Mouse (Mus musculus): ENCODE data around the gene Ajap1. TPM values are rescaled to one million over a fixed set of nuclear protein-coding genes. Genes with fewer than 3 reads are reported as not detected.

The Ajap1 gene
- polyA plus RNA-seq, 1 experiment from 2014 or later, result 0.65 TPM

- DNase-seq (ENCODE audit: low spot score) (no peak), ATAC-seq (ENCODE audit: low read depth) (no peak)
- H3K36me3 ChIP-seq (ENCODE audit: control insufficient read depth, insufficient read depth, low read length), result no peaks in the 10 kb centered on the region
- WGBS, result 59% methylated on average over 9 of the region's 9 CpGs
- H3K27ac ChIP-seq (replicated peaks; ENCODE audit: low read depth, low read length), result no peak overlapping the region
- H3K27me3 ChIP-seq (replicated peaks; ENCODE audit: control insufficient read depth, insufficient read depth, low read length), result no peaks in the 10 kb centered on the region; the same call in 1 of the 2 replicates
- no peak overlapping the region for H3K4me2 ChIP-seq (ENCODE audit: low read depth, low read length)
- H3K4me1 ChIP-seq (ENCODE audit: control insufficient read depth, insufficient read depth, low read length), result no peaks in the 10 kb centered on the region
- H3K4me3 ChIP-seq (ENCODE audit: low read depth, low read length), result no peak overlapping the region
- H3K9me3 ChIP-seq (ENCODE audit: control insufficient read depth, low read length), result no peaks in the 10 kb centered on the region
- H3K9ac ChIP-seq (ENCODE audit: low read depth, low read length), result no peak overlapping the region
Observed at GRCm38 (mm10) chr4:153492444-153492843, 9.8 kb upstream of the Ajap1 start.

GRCm38 (mm10) chr4:153489116-153489515 is 6.5 kb upstream of the Ajap1 start:
- Histone ChIP-seq H3K4me1 (ENCODE audit: control insufficient read depth, insufficient read depth, low read length) (no peaks in the 10 kb centered on the region), H3K4me2 (ENCODE audit: low read depth, low read length) (no peak overlapping the region), H3K9ac (ENCODE audit: low read depth, low read length) (no peak overlapping the region), H3K9me3 (ENCODE audit: control insufficient read depth, low read length) (no peaks in the 10 kb centered on the region), H3K36me3 (ENCODE audit: control insufficient read depth, insufficient read depth, low read length) (no peaks in the 10 kb centered on the region), H3K27me3 (replicated peaks; ENCODE audit: control insufficient read depth, insufficient read depth, low read length) (peaks cover 8% of the 10 kb centered on the region), H3K4me3 (ENCODE audit: low read depth, low read length) (no peak overlapping the region), H3K27ac (replicated peaks; ENCODE audit: low read depth, low read length) (no peak overlapping the region)
- no peak for DNase-seq (ENCODE audit: low spot score)
- no peak for ATAC-seq (ENCODE audit: low read depth)
- WGBS, result 70% methylated on average over 8 of the region's 8 CpGs

GRCm38 (mm10) chr4:153485913-153486312 is 3.3 kb upstream of the Ajap1 start:
- no peak overlapping the region for H3K9ac ChIP-seq (ENCODE audit: low read depth, low read length)
- 45% methylated on average over 4 of the region's 4 CpGs for WGBS
- peaks cover 11% of the 10 kb centered on the region; the same call in 1 of the 2 replicates for H3K4me1 ChIP-seq (ENCODE audit: control insufficient read depth, insufficient read depth, low read length)
- H3K4me2 ChIP-seq (ENCODE audit: low read depth, low read length), result no peak overlapping the region
- ATAC-seq (ENCODE audit: low read depth), result no peak
- H3K36me3 ChIP-seq (ENCODE audit: control insufficient read depth, insufficient read depth, low read length), result no peaks in the 10 kb centered on the region
- H3K27ac ChIP-seq (replicated peaks; ENCODE audit: low read depth, low read length), result no peak overlapping the region
- H3K27me3 ChIP-seq (replicated peaks; ENCODE audit: control insufficient read depth, insufficient read depth, low read length), result peaks cover 38% of the 10 kb centered on the region
- no peak overlapping the region for H3K4me3 ChIP-seq (ENCODE audit: low read depth, low read length)
- no peaks in the 10 kb centered on the region for H3K9me3 ChIP-seq (ENCODE audit: control insufficient read depth, low read length)
- DNase-seq (ENCODE audit: low spot score), result no peak

- 0% methylated on average over 7 of the region's 7 CpGs for WGBS
- H3K4me3 ChIP-seq (ENCODE audit: low read depth, low read length), result no peak overlapping the region
Observed at GRCm38 (mm10) chr4:153484392-153484791, 1.8 kb upstream of the Ajap1 start.

GRCm38 (mm10) chr4:153481361-153482234 is 1.0 kb downstream of the Ajap1 start:
- peak overlapping the region; percentile 84 for H3K4me2 ChIP-seq (ENCODE audit: low read depth, low read length)
- peaks cover 71% of the 10 kb centered on the region for H3K27me3 ChIP-seq (replicated peaks; ENCODE audit: control insufficient read depth, insufficient read depth, low read length)
- H3K27ac ChIP-seq (replicated peaks; ENCODE audit: low read depth, low read length), result no peak overlapping the region
- H3K4me3 ChIP-seq (ENCODE audit: low read depth, low read length), result peak overlapping the region; percentile 45
- H3K4me1 ChIP-seq (ENCODE audit: control insufficient read depth, insufficient read depth, low read length), result peaks cover 11% of the 10 kb centered on the region; the same call in 1 of the 2 replicates
- ATAC-seq (ENCODE audit: low read depth) (no peak), DNase-seq (ENCODE audit: low spot score) (peak; percentile 17)
- peak overlapping the region; percentile 46; the same call in 1 of the 2 replicates for H3K9ac ChIP-seq (ENCODE audit: low read depth, low read length)
- no peaks in the 10 kb centered on the region for H3K36me3 ChIP-seq (ENCODE audit: control insufficient read depth, insufficient read depth, low read length)
- H3K9me3 ChIP-seq (ENCODE audit: control insufficient read depth, low read length), result no peaks in the 10 kb centered on the region
- under 1% methylated on average over 39 of the region's 71 CpGs for WGBS

More at GRCm38 (mm10) chr4:153484392-153484791, 1.8 kb upstream of the Ajap1 start:
- peaks cover 53% of the 10 kb centered on the region for H3K27me3 ChIP-seq (replicated peaks; ENCODE audit: control insufficient read depth, insufficient read depth, low read length)
- no peak overlapping the region for H3K9ac ChIP-seq (ENCODE audit: low read depth, low read length)
- no peak overlapping the region for H3K27ac ChIP-seq (replicated peaks; ENCODE audit: low read depth, low read length)
- DNase-seq (ENCODE audit: low spot score) (peak; percentile 57), ATAC-seq (ENCODE audit: low read depth) (no peak)
- H3K4me1 ChIP-seq (ENCODE audit: control insufficient read depth, insufficient read depth, low read length), result peaks cover 11% of the 10 kb centered on the region; the same call in 1 of the 2 replicates
- no peak overlapping the region; the same call in 1 of the 2 replicates for H3K4me2 ChIP-seq (ENCODE audit: low read depth, low read length)
- no peaks in the 10 kb centered on the region for H3K36me3 ChIP-seq (ENCODE audit: control insufficient read depth, insufficient read depth, low read length)
- no peaks in the 10 kb centered on the region for H3K9me3 ChIP-seq (ENCODE audit: control insufficient read depth, low read length)

- peak overlapping the region; percentile 84 for H3K4me2 ChIP-seq (ENCODE audit: low read depth, low read length)
- peaks cover 11% of the 10 kb centered on the region; the same call in 1 of the 2 replicates for H3K4me1 ChIP-seq (ENCODE audit: control insufficient read depth, insufficient read depth, low read length)
- 3% methylated on average over 19 of the region's 19 CpGs for WGBS
- peaks cover 70% of the 10 kb centered on the region for H3K27me3 ChIP-seq (replicated peaks; ENCODE audit: control insufficient read depth, insufficient read depth, low read length)
- ATAC-seq (ENCODE audit: low read depth), result no peak; the same call in 1 of the 2 replicates
- peak; percentile 80 for DNase-seq (ENCODE audit: low spot score)
- H3K9me3 ChIP-seq (ENCODE audit: control insufficient read depth, low read length), result no peaks in the 10 kb centered on the region
- H3K4me3 ChIP-seq (ENCODE audit: low read depth, low read length), result peak overlapping the region; percentile 45
- H3K9ac ChIP-seq (ENCODE audit: low read depth, low read length), result no peak overlapping the region; the same call in 1 of the 2 replicates
- H3K27ac ChIP-seq (replicated peaks; ENCODE audit: low read depth, low read length), result no peak overlapping the region
- no peaks in the 10 kb centered on the region for H3K36me3 ChIP-seq (ENCODE audit: control insufficient read depth, insufficient read depth, low read length)
Observed at GRCm38 (mm10) chr4:153480551-153481262, 1.9 kb downstream of the Ajap1 start.

- Histone ChIP-seq H3K4me1 (ENCODE audit: control insufficient read depth, insufficient read depth, low read length) (peaks cover 11% of the 10 kb centered on the region; the same call in 1 of the 2 replicates), H3K9ac (ENCODE audit: low read depth, low read length) (no peak overlapping the region), H3K4me3 (ENCODE audit: low read depth, low read length) (no peak overlapping the region), H3K9me3 (ENCODE audit: control insufficient read depth, low read length) (no peaks in the 10 kb centered on the region), H3K36me3 (ENCODE audit: control insufficient read depth, insufficient read depth, low read length) (no peaks in the 10 kb centered on the region), H3K27me3 (replicated peaks; ENCODE audit: control insufficient read depth, insufficient read depth, low read length) (peaks cover 64% of the 10 kb centered on the region), H3K4me2 (ENCODE audit: low read depth, low read length) (no peak overlapping the region), H3K27ac (replicated peaks; ENCODE audit: low read depth, low read length) (no peak overlapping the region)
- WGBS, result 16% methylated on average over 8 of the region's 8 CpGs
- DNase-seq (ENCODE audit: low spot score) (peak; percentile 30), ATAC-seq (ENCODE audit: low read depth) (no peak; the same call in 1 of the 2 replicates)
Observed at GRCm38 (mm10) chr4:153479144-153479543, 3.5 kb downstream of the Ajap1 start.

- 66% methylated on average over 4 of the region's 4 CpGs for WGBS
- Histone ChIP-seq H3K9me3 (ENCODE audit: control insufficient read depth, low read length) (peaks cover 6% of the 10 kb centered on the region), H3K4me2 (ENCODE audit: low read depth, low read length) (no peak overlapping the region), H3K27ac (replicated peaks; ENCODE audit: low read depth, low read length) (no peak overlapping the region), H3K27me3 (replicated peaks; ENCODE audit: control insufficient read depth, insufficient read depth, low read length) (peaks cover 11% of the 10 kb centered on the region), H3K36me3 (ENCODE audit: control insufficient read depth, insufficient read depth, low read length) (no peaks in the 10 kb centered on the region), H3K9ac (ENCODE audit: low read depth, low read length) (no peak overlapping the region), H3K4me1 (ENCODE audit: control insufficient read depth, insufficient read depth, low read length) (no peaks in the 10 kb centered on the region), H3K4me3 (ENCODE audit: low read depth, low read length) (no peak overlapping the region)
- DNase-seq (ENCODE audit: low spot score) (no peak), ATAC-seq (ENCODE audit: low read depth) (no peak)
Observed at GRCm38 (mm10) chr4:153473480-153474252, 8.9 kb downstream of the Ajap1 start.
